Mouse (Mus musculus): ENCODE data around the gene Kif3c.

Gene Kif3c

DNA sequence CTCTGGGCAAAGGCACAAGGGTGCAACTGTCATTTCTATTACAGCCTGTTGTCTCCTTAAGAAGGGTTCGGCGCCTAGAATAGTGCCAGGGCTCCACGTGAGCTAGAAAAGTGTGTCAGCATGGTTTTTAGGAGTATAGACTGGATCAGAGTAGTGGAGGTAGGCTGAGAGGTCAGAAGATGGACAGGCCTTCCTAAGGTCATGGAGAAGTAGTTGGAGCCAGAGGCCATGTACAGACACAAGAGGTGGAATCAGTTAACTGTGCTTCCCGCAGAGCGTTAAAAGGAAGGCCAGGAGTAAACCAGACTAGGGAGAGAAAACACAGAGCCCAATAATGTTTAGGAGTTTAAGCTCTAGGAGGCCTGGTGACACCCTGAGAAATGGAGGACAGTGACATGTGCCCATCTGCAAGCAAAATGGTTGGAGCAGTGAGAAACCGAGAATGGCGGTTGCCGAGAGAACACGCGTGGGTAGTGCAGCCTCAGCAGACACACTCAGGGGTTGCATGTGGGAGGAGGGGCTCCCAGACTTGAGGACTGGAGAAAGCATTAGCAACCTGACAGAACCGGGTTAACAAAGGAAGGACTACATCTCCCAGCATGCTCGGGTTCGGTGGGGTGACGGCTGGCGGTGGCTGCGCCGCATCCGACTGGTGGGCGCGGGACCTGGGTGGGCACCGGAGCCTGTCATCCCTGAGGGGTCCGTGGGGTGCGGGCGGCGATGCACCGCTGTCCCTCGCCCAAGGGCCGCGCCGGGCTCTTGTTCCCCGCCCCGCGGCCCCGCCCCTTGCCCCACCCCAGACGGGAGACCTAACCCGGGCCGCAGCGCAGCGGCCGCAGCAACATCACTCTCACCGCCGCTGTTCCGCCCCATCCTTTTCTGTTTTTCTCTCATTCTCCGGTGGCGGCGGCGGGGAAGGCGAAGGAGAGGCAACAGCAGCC, at the start of gene Kif3c:
Gene Kif3c, plus strand, starts transcription at position 625 of the 941 bp plus-strand sequence.
- peak; percentile 84 for DNase-seq (ENCODE audit: low read depth)

DNA sequence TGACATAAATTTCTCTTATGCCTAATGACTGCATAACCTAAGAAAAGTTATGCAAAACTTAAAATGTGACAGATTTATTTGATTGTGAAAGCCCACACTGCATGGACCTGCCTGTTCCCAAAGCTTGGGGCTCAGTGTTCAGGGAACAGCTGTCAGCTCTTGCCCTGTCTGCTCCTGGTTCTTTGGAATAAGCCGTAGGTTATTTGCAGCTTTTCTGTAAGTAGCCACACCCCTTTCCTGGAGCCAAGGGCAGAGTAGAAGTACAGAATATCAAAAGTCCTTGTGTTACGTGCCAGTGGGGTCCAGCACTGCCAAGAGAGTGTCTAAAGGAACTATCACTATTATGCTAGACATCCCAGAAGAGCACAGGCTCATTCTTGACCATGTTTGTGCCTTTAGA, 48.8 kb upstream of the Kif3c start:
- DNase-seq (ENCODE audit: low read depth) = peak; percentile 11

DNA sequence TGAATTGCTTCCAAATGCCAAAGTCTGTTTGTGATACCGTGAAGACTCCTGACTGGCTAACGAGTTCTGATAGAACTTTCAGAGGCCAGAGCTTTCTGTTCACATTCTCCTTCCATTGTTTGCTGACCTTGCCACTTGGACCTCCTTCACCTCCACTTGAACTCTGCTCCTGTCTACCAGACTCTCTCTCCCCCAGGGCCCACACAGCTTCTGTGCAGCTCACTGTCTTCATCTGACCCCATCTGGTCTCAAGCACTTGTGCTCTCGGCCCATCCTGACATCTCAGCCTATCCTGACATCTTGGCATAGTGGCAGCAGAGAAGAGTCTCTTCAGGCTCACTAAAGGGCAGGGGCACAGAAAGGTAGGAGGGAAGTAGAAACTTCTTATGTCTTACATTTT, 48.0 kb upstream of the Kif3c start:
- no peak for DNase-seq (ENCODE audit: low read depth)

DNA sequence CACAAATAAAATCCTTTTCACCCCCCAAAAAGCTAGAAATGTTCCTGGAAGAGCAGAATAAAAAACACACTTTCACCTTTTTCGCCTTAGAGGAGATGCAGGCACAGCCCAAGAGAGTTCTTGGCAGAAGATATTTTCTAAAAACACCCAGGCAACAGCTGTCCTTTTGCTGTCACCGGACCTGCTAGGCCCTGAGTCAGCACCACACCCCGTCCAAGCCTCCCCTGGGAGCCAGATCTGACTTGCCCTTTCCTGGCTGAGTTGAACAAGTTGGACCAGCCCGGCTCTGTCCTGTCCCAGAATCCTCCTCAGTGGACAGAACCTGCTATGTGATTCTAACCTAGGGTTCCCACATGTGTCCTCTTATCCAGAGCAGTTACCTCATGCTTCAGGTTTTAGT, 45.6 kb upstream of the Kif3c start:
- DNase-seq (ENCODE audit: low read depth) = peak; percentile 50

DNA sequence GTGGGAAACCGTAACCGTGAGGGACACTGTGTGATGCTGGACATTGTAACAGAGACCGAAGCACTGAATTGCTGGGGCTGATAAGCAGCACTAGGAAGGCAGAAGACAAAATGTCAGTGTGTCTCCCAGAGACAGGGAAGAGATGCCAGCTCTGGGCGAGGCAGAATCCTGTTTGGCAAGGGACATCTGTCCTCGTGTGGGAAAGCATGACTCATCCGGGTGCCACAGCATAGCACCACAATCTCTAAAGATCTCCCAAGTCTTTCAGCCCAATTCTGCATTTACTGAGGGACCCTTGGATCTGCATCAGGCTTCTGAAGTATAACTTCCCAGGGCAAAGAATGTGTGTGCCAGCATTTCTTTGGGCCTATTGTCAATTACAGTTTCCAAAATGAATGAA, 41.7 kb upstream of the Kif3c start:
- DNase-seq (ENCODE audit: low read depth) = peak; percentile 12

DNA sequence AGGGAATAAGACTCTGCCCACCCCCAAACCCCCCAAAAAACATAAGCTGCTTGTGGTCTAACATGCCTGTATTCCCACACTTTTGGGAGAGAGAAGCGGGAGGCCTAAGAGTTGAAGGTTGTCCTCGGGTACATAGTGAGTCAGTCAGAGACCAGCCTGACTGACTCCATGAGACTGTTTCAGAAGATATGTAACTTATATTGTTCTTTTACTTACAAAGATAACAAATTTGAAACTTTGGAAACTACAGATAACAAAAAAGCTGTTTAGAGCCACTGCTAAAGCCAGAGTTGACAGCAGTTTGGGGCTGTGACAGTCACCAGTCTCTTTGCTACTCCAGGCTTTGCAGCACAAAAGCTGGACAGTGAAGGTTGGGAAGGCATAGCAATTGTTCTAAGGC, 39.7 kb upstream of the Kif3c start:
- no peak for DNase-seq (ENCODE audit: low read depth)

DNA sequence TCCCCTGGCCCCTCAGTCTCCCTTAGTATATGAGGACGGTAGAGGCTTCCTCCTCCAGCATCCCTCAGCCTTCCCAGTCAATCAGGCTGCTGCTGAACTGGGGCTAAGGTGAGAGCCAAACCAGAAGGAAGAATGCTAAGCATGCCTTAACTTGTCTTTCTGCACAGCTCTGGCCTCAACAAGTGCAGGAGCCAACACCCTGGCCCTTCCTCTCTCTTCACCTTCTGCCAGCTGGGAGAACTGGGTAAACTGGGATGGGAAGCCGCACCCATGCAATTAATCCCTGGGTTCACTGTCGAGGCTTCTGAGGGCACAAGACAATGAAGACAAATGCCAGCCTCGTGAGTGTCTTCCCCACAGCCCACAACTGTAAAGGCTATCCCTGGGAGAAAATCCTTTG, 35.3 kb upstream of the Kif3c start:
- no peak for DNase-seq (ENCODE audit: low read depth)

DNA sequence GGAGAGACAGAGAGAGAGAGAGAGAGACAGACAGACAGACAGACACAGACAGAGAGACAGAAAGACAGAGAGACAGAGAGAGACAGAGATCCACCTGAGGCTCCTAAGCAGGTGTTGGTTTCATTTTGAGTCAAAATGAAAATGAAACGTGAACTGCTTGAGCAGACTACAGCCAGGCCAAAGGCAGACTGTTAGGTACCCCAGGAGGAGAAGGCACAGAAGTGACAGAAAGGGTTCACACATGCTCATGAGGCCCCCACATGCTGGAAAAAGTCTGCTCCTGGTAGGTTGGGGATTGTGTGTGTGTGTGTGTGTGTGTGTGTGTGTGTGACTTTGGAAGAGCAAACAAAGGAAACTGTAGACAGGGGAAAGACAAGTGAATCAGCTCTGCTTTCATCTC, 26.0 kb upstream of the Kif3c start:
- DNase-seq (ENCODE audit: low read depth) = no peak

DNA sequence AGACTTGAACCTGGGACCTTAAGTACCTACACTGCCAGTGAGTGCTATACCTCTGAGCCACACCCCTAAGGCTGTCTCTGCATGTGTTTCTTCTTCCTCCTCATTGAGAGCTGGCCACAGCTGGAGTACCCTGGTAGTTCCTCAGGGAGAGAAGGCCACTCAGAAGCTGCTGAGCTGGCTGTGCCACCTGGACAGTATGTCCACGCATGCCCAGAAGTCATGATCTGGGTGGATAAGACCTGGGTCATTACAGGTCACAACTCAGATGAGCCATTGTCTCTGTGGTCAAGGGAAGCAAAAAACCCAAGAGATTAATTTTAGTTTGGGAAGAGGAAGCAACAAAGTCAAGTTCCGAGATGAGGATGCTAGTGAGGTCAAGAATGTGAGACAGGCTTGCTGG, 20.8 kb upstream of the Kif3c start:
- no peak for DNase-seq (ENCODE audit: low read depth)

DNA sequence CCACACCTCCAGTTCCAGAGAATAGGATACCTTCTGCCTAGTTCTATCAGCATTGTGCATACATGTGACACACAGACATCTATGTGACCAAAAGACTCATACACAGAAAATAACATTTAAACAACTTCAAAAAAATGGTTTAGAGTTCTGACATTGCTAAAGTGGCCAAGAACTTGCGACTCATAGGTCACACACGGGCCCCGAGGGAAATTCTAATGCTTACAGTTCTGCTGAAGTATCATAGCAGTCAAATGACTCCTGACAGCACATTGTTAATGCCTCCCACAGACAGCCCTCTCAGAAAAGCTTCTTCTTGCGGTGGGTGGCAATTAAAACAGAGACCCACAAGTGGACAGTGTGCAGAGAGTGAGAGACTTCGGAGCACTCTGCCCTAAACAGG, 19.9 kb upstream of the Kif3c start:
- peak; percentile 80 for DNase-seq (ENCODE audit: low read depth)

DNA sequence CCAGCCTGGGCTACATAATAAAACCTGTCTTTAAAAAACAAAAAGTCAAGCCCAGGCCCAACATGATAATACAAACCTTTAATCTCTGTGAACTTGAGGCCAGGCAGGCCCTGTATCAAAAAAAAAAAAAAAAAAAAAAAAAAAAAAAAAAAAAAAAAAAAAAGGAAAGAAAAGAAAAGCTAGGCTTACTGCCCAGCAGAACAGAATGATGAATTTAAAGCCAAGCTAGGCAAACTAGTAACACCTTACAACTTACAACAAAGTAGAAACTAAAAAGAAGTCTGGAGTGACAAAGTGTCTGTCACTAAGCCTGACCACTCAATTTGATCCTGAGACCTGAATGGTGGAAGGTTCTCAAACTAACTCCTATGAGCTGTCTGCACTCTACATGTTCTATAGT, 17.2 kb upstream of the Kif3c start:
- no peak for DNase-seq (ENCODE audit: low read depth)

DNA sequence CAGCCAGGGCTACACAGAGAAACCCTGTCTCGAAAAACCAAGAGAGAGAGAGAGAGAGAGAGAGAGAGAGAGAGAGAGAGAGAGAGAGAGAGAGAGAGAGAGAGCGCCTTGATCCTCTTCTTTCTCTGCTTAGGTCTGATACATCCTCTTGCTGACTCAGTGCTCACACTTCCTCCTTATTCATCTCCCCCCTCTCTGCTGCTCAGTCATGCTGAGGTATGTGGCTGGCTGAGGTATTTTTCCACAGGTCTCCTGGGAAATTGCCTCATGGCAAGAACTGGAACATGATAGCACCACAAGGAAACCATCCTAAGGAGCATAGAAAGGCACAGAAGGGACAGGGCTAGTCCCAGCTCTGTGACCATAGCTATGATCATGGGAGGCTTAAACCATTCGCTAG, 15.5 kb upstream of the Kif3c start:
- peak; percentile 87 for DNase-seq (ENCODE audit: low read depth)

DNA sequence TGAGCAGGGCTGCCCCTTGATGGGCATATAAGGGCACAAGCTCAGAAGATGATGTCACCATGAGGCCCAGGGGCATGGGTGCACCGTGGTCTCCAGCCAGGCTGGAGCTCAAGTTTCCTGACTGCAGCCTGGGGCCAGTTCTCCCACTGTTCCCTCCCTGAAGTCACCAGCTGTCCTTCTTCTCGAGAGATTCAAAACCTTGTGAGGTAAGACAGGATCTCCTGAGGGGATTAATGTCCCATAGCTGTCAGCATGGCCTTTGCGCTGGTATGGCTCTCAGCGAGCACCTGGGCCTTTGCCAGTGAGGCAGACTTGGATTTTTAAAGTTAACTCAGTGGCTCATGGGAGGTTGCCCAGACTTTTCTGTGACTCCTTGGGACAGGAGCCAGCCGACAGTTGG, 14.8 kb upstream of the Kif3c start:
- DNase-seq (ENCODE audit: low read depth) = peak; percentile 64

DNA sequence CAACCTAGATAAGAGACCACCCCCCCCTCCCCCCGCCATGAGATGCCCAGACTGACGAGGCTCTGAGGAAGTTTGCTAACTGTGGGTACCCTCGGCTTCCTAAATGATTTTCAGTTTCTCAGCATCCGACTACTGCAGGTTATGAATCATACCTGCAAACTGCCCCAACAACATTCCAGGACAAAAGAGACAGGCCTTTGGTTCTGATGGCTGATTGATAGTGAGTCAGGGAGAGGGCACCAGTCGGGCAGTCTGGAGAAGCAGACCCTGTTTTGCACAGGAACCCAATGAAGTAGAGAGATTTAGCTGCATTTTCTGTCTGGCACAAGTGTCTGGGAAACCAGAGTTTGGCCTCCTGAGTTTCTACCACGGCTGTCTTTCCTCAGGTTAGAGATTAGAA, 12.7 kb upstream of the Kif3c start:
- DNase-seq (ENCODE audit: low read depth) = no peak

DNA sequence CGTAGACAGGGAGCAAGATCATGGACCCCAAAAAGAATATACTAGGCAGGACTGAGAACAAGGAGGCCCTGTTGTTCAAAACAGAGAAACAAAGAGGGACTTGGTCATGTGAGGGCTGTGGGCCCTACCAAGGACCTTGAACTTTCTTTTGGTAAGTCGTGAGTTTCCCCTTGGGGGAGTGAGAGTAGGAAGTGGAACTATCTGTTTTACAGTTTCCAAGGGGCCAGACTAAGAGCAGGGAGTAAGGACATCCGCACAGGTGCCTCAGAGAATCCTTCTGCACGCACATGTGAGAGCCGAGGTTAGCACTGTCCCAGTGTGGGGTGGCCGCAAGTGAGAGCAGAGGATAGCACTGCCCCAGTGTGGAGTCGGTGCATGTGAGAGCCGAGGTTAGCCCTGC, 9.9 kb upstream of the Kif3c start:
- no peak for DNase-seq (ENCODE audit: low read depth)

DNA sequence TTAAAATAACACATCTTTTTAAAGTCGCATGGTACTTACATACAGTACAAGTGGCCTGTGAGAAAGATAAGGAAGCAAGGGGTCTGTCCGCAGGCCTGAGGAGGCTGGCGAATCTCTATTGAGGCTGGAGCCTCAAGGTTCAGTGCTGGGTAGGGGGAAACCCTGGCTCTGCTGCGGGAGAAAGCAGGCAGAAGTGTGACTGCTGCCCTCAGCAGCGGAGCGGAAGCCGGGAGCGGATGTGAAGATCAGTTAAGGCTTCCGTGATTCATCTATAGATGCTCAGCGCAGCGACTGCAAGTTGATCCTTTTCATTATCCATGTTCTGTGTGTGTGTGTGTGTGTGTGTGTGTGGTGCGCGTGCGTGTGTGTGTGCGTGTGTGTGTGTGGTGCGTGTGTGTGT, 8.1 kb upstream of the Kif3c start:
- DNase-seq (ENCODE audit: low read depth) = no peak

DNA sequence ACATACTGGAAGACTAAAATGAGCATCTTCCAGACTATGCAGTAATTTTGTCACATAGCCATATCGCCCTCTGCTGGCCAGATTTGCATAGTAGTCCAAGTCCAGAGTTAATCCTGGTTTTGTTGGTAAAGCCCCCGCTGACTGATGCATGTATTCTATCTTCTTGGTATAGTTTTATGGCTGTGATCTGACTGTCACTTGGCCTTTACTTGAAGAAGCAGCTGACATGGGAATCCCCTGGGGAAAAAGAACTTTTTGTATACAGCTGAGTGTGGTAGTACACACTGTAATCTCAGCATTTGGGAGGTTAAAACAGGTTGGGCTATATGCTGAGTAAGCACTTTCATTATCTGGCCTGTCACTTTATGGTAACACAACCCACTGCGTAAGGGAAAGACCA, 5.6 kb upstream of the Kif3c start:
- peak; percentile 93 for DNase-seq (ENCODE audit: low read depth)

DNA sequence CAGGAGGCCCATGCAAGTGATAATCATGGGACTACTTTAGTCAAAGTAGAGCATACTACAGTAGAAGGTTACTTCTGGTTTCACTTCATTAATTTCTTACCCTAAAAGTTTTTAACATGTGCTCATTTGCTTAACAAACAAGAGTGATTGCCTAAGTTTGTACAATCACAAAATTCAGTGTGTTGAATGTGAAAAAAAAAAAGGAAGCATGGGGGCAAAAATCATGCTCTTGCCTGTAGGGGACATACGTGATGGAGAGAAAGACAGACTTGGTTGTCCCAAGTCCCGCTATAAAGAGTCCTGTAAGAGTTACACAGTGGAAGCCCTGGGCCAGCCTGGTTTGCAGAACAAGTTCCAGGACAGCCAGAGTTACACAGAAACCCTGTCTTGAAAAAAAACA, 4.9 kb upstream of the Kif3c start:
- no peak for DNase-seq (ENCODE audit: low read depth)

DNA sequence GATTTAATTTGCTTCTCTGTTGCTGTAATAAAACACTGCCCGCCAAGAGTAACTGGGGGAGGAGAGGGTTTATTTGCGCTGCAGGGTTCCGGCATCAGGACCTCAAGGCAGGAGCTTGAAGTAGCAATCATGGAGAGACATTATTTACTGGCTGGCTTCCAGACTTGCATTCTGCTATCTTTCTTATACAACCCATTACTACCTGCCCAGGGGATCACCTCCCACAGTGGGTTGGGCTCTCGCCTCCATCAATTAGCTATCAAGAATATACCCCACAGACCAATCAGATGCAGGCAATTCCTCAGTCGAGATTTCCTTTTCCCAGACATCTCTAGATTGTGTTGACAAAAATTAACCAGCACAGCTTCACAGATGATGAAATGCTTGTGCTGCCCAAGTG, 856 bp upstream of the Kif3c start:
- DNase-seq (ENCODE audit: low read depth) = no peak

DNA sequence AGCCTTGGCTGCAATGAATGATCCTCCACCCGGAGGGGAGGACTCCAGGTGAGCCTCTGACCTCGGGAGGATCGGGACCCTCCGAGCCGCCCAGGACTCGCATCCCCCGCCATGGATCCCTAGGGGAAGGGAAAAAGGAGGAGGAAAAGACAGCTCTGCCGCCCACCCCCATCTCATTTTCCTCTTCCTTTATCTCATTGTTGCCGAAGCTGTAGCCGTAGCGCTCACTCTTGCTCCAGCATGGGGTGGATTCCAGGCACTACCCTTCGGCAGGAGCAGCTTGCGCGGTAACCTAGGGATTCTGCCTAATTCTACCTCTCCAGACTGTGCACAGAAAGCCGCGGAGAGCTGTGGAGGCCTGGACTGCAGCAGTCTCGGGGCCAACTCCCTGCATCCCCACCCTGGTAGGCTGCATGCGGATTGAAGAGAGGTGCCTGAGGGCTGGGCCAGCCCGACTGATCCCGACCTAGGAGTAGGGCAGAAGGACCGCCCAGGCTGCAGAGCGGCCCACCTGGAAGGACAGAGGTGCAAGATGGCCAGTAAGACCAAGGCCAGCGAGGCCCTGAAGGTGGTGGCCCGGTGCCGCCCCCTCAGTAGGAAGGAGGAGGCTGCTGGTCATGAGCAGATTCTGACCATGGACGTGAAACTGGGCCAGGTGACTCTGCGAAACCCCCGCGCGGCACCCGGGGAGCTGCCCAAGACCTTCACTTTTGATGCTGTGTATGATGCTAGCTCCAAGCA, 687 bp downstream of the Kif3c start:
- peak; percentile 41 for DNase-seq (ENCODE audit: low read depth)

DNA sequence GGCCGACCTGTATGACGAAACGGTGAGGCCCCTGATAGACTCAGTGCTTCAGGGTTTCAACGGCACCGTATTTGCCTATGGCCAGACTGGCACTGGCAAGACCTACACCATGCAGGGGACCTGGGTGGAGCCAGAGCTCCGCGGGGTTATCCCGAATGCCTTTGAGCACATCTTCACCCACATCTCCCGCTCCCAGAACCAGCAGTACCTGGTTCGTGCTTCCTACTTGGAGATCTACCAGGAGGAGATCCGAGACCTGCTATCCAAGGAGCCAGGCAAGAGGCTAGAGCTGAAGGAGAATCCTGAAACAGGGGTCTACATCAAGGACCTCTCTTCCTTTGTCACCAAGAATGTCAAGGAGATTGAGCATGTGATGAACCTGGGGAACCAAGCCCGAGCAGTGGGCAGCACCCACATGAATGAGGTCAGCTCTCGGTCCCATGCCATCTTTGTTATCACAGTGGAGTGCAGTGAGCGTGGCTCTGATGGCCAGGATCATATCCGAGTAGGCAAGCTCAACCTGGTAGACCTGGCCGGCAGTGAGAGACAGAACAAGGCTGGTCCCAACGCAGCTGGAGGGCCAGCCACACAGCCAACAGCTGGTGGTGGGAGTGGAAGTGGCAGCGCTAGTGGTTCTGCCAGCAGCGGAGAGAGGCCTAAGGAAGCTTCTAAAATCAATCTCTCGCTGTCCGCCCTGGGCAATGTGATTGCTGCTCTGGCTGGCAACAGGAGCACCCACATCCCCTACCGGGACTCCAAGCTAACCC, 1.4 kb downstream of the Kif3c start:
- no peak for DNase-seq (ENCODE audit: low read depth)

DNA sequence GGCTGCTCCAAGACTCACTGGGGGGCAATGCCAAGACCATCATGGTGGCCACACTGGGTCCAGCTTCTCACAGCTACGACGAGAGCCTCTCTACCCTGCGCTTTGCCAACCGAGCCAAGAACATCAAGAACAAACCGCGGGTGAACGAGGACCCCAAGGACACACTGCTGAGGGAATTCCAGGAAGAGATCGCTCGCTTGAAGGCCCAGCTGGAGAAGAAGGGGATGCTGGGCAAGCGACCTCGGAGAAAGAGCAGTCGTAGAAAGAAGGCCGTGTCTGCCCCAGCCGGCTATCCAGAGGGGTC, 2.0 kb downstream of the Kif3c start:
- no peak for DNase-seq (ENCODE audit: low read depth)

DNA sequence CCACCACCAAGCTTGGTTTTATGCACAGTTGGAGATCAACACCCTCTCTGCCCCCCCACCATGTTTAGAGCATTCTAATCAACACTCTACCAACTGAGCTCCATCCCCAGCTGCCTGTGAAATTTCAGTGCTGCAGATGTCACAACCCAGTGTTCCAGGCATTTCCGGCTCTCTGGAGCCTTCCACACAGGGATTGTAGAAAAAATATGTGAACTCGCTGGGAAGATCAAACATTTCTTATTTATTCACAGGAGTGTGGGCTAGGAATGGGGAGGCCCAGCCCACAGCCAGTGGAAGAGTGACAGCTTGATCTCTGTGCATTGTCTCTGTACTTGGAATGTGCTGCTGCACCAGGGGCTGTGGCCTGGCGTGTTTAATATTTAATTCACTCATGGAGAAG, 3.8 kb downstream of the Kif3c start:
- no peak for DNase-seq (ENCODE audit: low read depth)
